Mouse (Mus musculus) midbrain, embryonic 14.5 days (tissue): ENCODE results near the gene Dph1. TPM values are rescaled to one million over a fixed set of nuclear protein-coding genes. Genes with fewer than 3 reads are reported as not detected.
"Not testable (repeated sequence)": the region's sequence is repeated elsewhere in the genome, so short reads cannot be mapped to it uniquely, and the experiment has no call there.

Source experiments
- ATAC-seq: fragments of 200-750 bp; cut with Nextera tagmentation; 2 replicates; pipeline ENCODE4 v1.8.0; 2017; ENCODE audit warnings: moderate number of reproducible peaks, moderate library complexity; ENCODE audit not compliant: low FRiP score, low TSS enrichment
- DNase-seq: peaks from one replicate; pipeline ENCODE4 v3.0.0-alpha.2; 2015
- H3K27ac ChIP-seq: fragments of 300-500 bp; sonication (generic); replicated peaks from 2 replicates; pipeline ENCODE4 v1.5.1; 2014; ENCODE audit warnings: mild to moderate bottlenecking, low read depth, low read length, moderate library complexity
- H3K27me3 ChIP-seq: fragments of 300-500 bp; sonication (generic); 2 replicates; pipeline ENCODE4 v1.6.1; 2014; ENCODE audit warnings: low read length, control low read depth, mixed read lengths; ENCODE audit not compliant: control insufficient read depth, insufficient read depth
- H3K36me3 ChIP-seq: fragments of 300-500 bp; sonication (generic); 2 replicates; pipeline ENCODE4 v1.6.1; 2014; ENCODE audit warnings: low read length, control low read depth; ENCODE audit not compliant: control insufficient read depth, insufficient read depth
- H3K4me1 ChIP-seq: fragments of 300-500 bp; sonication (generic); 2 replicates; pipeline ENCODE4 v1.6.1; 2014; ENCODE audit warnings: mild to moderate bottlenecking, antibody characterized with exemption, low read length, control low read depth; ENCODE audit not compliant: control insufficient read depth, insufficient read depth
- H3K4me2 ChIP-seq: fragments of 300-500 bp; sonication (generic); 2 replicates; pipeline ENCODE4 v1.6.1; 2014; ENCODE audit warnings: mild to moderate bottlenecking, low read length, moderate library complexity
- H3K4me3 ChIP-seq: fragments of 300-500 bp; sonication (generic); replicated peaks from 2 replicates; pipeline ENCODE4 v1.5.1; 2014; ENCODE audit warnings: low read depth, low read length
- H3K9ac ChIP-seq: fragments of 300-500 bp; sonication (generic); replicated peaks from 2 replicates; pipeline ENCODE4 v1.6.1; 2014; ENCODE audit warnings: mild to moderate bottlenecking, low read length, moderate library complexity
- H3K9me3 ChIP-seq: fragments of 300-500 bp; sonication (generic); 2 replicates; pipeline ENCODE4 v1.6.1; 2016; ENCODE audit warnings: low read length, control low read depth, mixed read lengths; ENCODE audit not compliant: control insufficient read depth
- WGBS: fragments of 180-500 bp; shearing (Covaris S2); extraction: QIAGEN DNeasy Blood & Tissue Kit; methylation state at CpG from one replicate; pipeline ENCODE4 v1.1.7; 2014; 5-methylcytosine and 5-hydroxymethylcytosine counted together
- polyA plus RNA-seq: library from polyadenylated mRNA; unstranded; fragments of >200 nt; fragmentation: Nextera tagmentation; extraction: Ambion mirVana; gene quantifications from 2 replicates; pipeline ENCODE4 v1.2.1, GENCODE M21; 2014

Gene Dph1
- polyA plus RNA-seq, 1 experiment from 2014 or later: 14.8 TPM

DNA sequence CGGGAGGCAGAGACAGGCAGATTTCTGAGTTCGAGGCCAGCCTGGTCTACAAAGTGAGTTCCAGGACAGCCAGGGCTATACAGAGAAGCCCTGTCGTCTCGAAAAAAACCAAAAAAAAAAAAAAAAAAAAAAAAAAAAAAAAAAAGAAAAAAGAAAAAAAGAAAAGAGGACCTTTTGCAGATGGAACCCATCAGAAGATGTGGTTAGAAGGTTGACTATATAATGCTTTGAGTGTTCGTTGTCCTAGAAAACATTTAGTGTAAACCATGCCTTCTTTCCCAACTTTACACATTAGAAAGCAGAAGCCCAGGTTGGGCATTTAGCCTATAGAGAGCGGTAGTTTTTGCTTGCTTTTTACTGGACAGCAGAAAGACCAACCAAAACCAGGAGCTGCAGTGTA lies 16.5 kb downstream of the Dph1 start:
- H3K9ac ChIP-seq, H3K4me2 ChIP-seq, DNase-seq, H3K4me3 ChIP-seq, H3K27ac ChIP-seq, H3K9me3 ChIP-seq, ATAC-seq: not testable (repeated sequence)
- Histone ChIP-seq H3K36me3 (peaks cover 20% of the 10 kb centered on the region), H3K4me1 (peaks cover 28% of the 10 kb centered on the region), H3K27me3 (peaks cover 27% of the 10 kb centered on the region)
- WGBS: 76% methylated on average over 6 of the region's 6 CpGs

DNA sequence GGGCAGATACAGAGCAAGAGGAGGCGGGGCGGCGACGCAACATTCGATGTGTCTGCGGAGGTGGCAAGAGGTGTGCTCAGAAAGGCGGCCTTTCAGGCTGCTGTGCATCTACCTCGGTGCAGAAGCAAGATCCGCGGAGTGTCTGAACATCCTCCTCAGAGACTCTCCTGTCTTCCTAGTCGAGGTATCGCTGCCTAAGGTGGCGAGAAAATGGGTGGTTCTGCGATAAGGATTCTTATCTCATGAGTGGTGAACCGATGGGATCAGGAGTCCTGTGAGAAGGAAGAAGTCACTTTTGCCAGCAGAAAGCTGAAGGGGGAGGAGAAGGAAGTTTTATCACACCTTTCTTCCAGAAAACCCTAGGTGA lies 17.3 kb downstream of the Dph1 start:
- Histone ChIP-seq H3K9me3 (no peaks in the 10 kb centered on the region), H3K27ac (peak overlapping the region; percentile 78), H3K4me3 (peak overlapping the region; percentile 70), H3K4me1 (peaks cover 30% of the 10 kb centered on the region), H3K9ac (peak overlapping the region; percentile 60), H3K36me3 (peaks cover 20% of the 10 kb centered on the region), H3K4me2 (peak overlapping the region; percentile 89), H3K27me3 (peaks cover 35% of the 10 kb centered on the region)
- WGBS: 1% methylated on average over 15 of the region's 15 CpGs
- DNase-seq (no peak), ATAC-seq (no peak)

DNA sequence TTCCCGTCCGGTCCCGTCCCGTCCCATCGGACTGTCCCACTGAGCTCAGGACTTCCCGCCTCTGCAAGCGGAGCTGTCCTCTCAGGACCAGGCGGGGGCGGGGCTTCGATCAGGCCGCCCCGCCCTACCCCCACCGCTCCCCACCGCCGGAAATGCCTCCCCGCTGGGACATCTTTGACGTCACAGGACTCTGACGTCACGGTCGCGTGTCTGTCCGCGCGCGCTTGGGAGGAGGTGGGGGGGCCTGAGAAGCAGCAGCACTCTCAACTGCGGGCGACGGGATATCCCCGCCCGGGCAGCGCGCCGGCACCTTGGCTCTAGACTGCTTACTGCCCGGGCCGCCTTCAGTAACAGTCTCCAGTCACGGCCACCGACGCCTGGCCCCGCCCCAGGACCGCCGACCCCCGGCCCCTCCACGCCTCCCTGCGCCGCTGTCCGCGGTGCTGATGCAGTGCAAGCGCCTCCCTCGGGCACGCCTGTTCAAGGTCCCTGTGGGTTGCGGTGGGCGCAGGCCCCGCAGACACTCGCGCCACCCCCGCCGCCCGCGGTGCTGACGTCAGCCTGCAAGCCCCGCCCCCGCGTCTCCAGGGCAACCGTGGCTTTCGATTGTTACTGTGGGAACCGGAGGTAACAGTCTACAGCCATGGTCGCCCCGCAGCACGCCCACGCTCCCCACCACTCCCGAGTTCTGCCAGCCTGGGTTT lies 17.8 kb downstream of the Dph1 start:
- Histone ChIP-seq H3K36me3 (peaks cover 20% of the 10 kb centered on the region), H3K4me2 (peak overlapping the region; percentile 89), H3K4me3 (peak overlapping the region; percentile 70), H3K27me3 (peaks cover 41% of the 10 kb centered on the region), H3K9ac (peak overlapping the region; percentile 60), H3K4me1 (peaks cover 35% of the 10 kb centered on the region), H3K9me3 (no peaks in the 10 kb centered on the region), H3K27ac (peak overlapping the region; percentile 78)
- DNase-seq: peak; percentile 94
- WGBS: under 1% methylated on average over 71 of the region's 71 CpGs
- ATAC-seq: peak; percentile 55

DNA sequence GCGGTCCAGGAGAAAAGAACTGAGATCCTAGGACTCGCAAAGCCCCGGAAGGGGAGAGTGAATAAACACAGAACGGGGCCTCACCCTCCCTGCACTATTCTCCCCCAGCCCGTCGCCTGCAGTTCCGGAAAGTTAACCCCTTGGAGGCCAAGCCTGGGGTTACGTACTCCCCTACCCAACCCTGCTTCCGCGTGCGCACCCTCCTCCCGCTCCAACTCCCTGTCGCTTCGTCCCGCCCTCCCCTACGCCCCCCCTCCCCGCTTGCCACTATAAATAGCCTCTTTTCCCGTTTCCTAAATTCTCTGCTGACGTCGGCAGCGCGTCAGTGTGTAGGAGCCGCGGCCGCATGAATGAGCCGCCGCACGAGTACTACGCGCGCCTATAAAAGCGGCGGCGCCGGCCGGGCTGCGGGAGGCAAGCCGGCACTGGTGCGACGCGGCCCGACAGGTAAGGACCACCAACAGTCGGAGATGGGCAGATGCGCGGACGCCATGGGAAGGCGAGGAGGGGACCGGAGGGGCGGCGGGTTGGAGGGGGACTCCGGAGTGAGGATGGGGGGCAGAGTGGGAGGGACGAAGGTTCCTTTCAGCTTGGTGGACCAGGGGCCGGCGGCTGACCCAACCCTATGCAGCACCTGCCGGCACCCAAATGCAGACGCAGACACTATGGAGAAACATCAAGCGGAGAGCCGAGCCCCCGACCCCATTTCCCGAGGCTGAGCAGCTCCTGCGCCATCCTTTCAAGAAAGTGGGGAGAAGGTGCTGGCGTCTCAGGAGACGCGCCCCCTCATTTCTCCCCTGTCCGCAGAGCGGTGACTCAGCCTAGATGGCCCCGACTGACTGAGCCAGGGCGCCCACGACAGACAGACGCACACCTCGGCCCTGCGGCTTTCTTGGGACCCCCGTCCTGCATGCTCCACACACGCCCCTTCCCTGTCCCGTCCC lies 18.6 kb downstream of the Dph1 start:
- Histone ChIP-seq H3K4me3 (peak overlapping the region; percentile 70), H3K4me1 (peaks cover 29% of the 10 kb centered on the region), H3K36me3 (peaks cover 14% of the 10 kb centered on the region), H3K27ac (peak overlapping the region; percentile 78), H3K9ac (peak overlapping the region; percentile 60), H3K27me3 (peaks cover 49% of the 10 kb centered on the region), H3K9me3 (no peaks in the 10 kb centered on the region), H3K4me2 (peak overlapping the region; percentile 89)
- ATAC-seq (no peak), DNase-seq (peak; percentile 88)
- 1% methylated on average over 73 of the region's 75 CpGs for WGBS

DNA sequence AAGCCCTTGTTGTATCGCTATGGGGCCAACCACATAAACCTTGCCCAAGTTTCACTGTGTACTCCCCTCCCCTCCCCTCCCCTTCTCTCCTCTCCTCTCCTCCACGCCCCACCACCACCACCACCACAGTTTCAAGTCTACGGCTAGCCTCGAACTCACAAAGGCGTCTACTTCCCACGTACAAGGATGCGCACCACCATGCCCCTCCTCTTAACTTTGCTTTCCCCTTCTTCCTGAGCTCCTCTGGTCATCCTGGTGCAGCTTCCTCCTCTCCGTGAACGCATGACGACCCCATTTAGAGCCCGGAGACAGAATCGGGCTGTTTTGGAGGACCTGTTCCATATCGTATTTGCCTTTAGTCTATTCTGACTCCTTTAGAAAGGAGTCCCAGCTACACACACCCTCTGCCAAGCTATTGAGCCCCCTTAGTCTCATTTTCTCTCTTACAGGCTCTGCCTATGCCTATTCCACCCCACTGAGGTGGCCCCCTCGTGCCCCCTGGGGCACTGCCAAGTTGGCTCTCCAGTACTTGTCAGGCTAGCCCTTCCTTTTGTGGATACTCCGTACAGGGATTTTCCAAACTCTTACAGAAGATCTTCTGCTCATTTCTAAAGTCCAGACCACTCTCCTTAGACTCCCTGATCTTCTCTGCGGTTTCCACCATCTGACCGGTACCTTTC lies 19.7 kb downstream of the Dph1 start:
- ATAC-seq (no peak), DNase-seq (no peak)
- H3K27me3 ChIP-seq: peaks cover 60% of the 10 kb centered on the region
- H3K9me3 ChIP-seq: no peaks in the 10 kb centered on the region
- H3K27ac ChIP-seq: no peak overlapping the region
- H3K9ac ChIP-seq: no peak overlapping the region
- peaks cover 30% of the 10 kb centered on the region for H3K4me1 ChIP-seq
- H3K36me3 ChIP-seq: peaks cover 3% of the 10 kb centered on the region; the same call in 1 of the 2 replicates
- peak overlapping the region; percentile 76; the same call in 1 of the 2 replicates for H3K4me2 ChIP-seq
- WGBS: 6% methylated on average over 17 of the region's 17 CpGs
- peak overlapping the region; percentile 70; the same call in 1 of the 2 replicates for H3K4me3 ChIP-seq

DNA sequence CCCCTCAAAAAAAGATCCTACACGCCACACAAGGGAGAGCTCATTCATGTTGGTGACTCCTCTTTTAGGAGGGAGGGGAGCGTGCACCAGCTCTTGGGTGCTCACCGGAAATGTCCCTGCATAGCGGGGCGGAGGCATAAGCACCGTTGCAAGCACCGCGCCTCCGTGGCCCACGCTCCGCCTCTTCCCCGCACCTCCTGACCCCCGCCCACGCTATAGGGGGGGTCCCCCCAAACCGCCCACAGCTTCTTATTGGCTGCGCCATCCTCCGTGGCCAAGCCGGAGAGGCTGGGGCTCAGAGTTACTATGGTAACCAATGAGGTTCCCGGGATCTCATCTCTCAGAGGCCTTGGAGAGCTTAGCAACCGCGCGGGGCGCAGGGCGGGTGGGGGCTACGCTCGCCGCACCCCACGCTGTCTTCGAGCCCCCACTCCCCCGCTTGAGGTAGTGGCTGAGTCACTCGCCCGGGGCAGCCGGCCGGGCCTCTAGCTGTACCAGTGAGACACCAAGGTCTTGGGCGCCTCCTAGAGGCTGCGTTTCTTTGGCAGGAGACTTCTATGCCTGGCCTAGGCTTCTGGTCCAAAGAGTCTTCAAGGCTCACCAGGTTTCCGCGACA lies 20.8 kb downstream of the Dph1 start:
- Histone ChIP-seq H3K9me3 (no peaks in the 10 kb centered on the region), H3K27me3 (peaks cover 71% of the 10 kb centered on the region), H3K4me2 (peak overlapping the region; percentile 76), H3K27ac (peak overlapping the region; percentile 57; the same call in 1 of the 2 replicates), H3K4me3 (peak overlapping the region; percentile 42), H3K36me3 (no peaks in the 10 kb centered on the region), H3K4me1 (peaks cover 32% of the 10 kb centered on the region), H3K9ac (peak overlapping the region; percentile 34; the same call in 1 of the 2 replicates)
- 0% methylated on average over 38 of the region's 38 CpGs for WGBS
- peak; percentile 78 for ATAC-seq
- DNase-seq: peak; percentile 93

DNA sequence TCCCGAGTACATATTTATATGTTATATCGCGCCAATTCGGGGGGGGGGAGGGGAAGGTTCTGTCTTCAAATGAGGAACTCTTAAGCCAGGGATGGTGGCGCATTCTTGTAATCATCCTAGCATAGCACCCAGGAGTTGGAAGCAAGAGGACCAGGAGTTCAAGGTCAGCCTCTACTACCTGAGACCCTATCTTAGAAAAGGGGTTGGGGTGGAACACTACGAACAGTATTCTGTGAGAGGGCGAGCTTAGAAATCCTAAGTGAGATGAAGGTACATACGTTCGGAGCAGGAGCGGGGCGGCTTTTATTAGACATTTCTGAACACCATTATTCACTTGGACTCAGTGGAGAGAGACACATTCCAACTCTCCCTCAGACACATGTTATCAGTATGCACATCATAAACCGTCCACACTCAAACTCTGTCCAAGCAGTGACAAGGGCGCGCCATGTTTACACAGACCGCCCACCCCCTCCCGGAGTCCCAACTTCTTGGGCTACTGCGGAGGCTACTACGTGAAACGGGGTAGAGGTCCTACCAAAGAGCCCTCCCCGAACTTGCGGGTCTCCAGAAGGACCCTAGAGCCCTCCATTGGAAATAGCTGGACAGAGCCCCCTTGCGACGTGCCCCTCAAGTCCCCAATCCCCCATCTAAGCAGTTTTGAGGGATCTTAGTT lies 21.5 kb downstream of the Dph1 start, which contains the start of gene Hic1:
Gene Hic1 (minus strand): TSS at position 115 of the 676 bp plus-strand sequence.
- H3K4me1 ChIP-seq: peaks cover 32% of the 10 kb centered on the region
- peak within 1 kb of the TSS; percentile 44 for H3K9ac ChIP-seq
- H3K9me3 ChIP-seq: no peaks in the 10 kb centered on the region
- peak within 1 kb of the TSS; percentile 42 for H3K4me3 ChIP-seq
- H3K36me3 ChIP-seq: no peaks in the 10 kb centered on the region
- H3K27me3 ChIP-seq: peaks cover 78% of the 10 kb centered on the region
- DNase-seq (no peak), ATAC-seq (no peak)
- H3K27ac ChIP-seq: peak within 1 kb of the TSS; percentile 57; the same call in 1 of the 2 replicates
- peak within 1 kb of the TSS; percentile 76 for H3K4me2 ChIP-seq
- 8% methylated on average over 23 of the region's 23 CpGs for WGBS
